Mouse (Mus musculus): ENCODE measurements around the gene Hsd3b5. TPM values are rescaled to one million over a fixed set of nuclear protein-coding genes. Genes with fewer than 3 reads are reported as not detected.
"Not testable (repeated sequence)": the region's sequence is repeated elsewhere in the genome, so short reads cannot be mapped to it uniquely, and the experiment has no call there.

Gene Hsd3b5
- polyA plus RNA-seq (2012; ENCODE audit: insufficient read depth, low replicate concordance): 1.1 TPM in 1 of 2 replicates, not detected in the other

DNA sequence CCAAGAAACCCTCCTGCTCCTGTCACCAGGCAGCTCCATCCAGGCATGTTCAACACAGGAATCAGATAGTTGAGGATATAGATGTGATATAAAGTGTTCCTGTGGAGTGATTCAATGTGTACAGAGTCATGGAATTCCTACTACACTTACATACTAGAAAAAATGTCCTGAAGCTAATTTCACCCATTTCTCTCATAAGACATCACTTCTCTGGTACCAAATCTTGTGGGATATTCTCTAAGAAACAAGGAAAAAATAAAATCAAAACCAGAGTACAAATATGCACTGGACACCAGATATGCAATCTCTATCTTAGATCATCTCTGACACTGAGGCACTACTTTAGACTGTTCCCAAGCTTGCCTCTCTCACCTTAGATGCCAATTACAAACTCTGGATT lies at the start of gene Hsd3b5:
Gene Hsd3b5, minus strand, starts transcription at position 101 of the 400 bp plus-strand sequence.
- no peaks in the 10 kb centered on the region for H3K27me3 ChIP-seq (replicated peaks)
- H3K9me3 ChIP-seq: no peaks in the 10 kb centered on the region
- no peaks in the 10 kb centered on the region for H3K36me3 ChIP-seq (replicated peaks; ENCODE audit: low read length)
- H3K4me3 ChIP-seq (replicated peaks): no peak within 1 kb of the TSS
- no peak for TF ChIP-seq GATA1 (IDR thresholded peaks at IDR 0.05; ENCODE audit: borderline replicate concordance, low read length)
- TF ChIP-seq FLI1 (IDR thresholded peaks at IDR 0.05; ENCODE audit: low read length): no peak
- H3K4me1 ChIP-seq: no peaks in the 10 kb centered on the region

DNA sequence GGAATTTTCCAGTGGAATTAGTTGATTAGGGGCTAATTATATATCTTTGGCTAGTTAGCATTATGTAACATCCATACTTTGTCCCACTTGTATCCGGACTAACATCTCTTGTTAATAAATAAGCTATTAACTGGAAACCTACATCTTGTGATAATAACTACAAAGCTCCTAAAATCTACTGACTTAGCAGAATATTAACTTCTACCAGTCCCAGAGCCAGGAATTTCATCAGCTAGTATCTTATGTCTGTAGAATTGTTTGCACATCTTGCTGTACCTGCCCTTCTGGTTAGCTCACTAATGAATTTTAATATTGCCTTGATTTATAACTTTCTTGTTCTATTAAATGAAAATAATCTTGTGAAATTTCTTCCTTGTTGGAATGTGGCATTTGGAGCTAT lies 5.1 kb upstream of the Hsd3b5 start:
- Histone ChIP-seq H3K4me1 (no peaks in the 10 kb centered on the region), H3K4me3 (replicated peaks) (no peak overlapping the region), H3K27me3 (replicated peaks) (no peaks in the 10 kb centered on the region), H3K36me3 (replicated peaks; ENCODE audit: low read length) (no peaks in the 10 kb centered on the region), H3K9me3 (no peaks in the 10 kb centered on the region)
- TF ChIP-seq GATA1 (IDR thresholded peaks at IDR 0.05; ENCODE audit: borderline replicate concordance, low read length): no peak
- TF ChIP-seq FLI1 (IDR thresholded peaks at IDR 0.05; ENCODE audit: low read length): no peak

DNA sequence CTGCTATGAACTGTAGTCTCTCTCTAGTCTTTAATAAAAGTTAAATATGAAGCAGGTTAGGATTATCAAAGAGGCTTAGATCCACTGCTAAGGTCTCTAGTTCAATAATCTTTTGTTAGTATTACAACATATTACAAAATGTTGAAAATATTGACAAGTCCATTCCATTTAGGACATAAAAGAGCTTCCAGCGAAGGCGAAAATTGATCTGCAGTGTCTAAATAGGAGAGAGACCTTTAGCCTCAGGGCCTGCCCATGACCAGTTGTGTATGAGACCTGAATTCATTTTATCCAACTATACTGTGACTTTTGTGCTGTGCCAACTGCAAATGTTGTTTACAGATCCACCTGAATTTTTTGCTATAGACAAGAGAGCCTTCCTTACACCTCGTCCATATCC lies 419 bp downstream of the Hsd3b5 start:
- H3K4me1 ChIP-seq: no peaks in the 10 kb centered on the region
- no peak overlapping the region for H3K4me3 ChIP-seq (replicated peaks)
- no peaks in the 10 kb centered on the region for H3K27me3 ChIP-seq (replicated peaks)
- H3K9me3 ChIP-seq: no peaks in the 10 kb centered on the region
- no peaks in the 10 kb centered on the region for H3K36me3 ChIP-seq (replicated peaks; ENCODE audit: low read length)
- no peak for TF ChIP-seq FLI1 (IDR thresholded peaks at IDR 0.05; ENCODE audit: low read length)
- TF ChIP-seq GATA1 (IDR thresholded peaks at IDR 0.05; ENCODE audit: borderline replicate concordance, low read length): no peak

DNA sequence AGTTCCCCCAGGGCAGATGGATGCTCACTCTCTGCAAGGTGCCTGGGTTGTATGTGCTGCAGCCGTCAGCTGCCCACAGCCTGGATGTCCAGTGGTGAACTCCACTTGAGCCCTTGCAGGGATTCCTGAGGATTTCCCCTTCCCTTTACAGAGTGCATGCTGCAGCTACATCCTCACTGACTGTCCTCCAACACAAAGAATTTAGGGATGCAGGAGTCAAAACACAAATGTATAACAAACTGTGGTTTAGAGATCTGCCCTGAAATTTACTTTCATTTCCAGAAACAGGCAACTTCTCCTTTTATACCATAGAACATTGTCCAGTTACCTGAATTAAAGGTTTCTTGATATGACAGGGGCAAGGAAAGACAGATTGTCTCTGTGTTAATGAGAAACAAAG lies 13.3 kb downstream of the Hsd3b5 start:
- not testable (repeated sequence) for H3K36me3 ChIP-seq (replicated peaks; ENCODE audit: low read length); H3K4me1 ChIP-seq; H3K27me3 ChIP-seq (replicated peaks); H3K4me3 ChIP-seq (replicated peaks); H3K9me3 ChIP-seq

DNA sequence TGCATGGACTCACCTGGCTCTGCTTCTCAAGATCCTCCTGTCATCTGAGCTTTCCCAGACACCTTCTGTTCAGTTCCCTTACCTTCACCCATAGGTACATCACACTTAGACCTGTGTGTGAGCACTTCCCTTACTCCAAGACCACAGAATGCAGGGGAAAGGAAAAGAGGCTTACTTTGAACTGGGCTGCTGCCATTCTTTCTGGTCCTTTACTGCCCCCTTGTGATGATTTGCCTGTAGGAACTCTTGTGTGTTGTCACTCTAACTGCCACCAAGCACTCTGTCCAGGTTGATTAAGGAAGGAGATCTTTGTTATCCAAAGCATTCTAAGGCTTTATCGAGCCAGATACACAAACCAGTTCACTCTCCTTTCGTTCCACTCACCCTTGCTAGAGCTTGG lies 13.8 kb downstream of the Hsd3b5 start:
- not testable (repeated sequence) for H3K4me1 ChIP-seq; H3K27me3 ChIP-seq (replicated peaks); H3K9me3 ChIP-seq; H3K36me3 ChIP-seq (replicated peaks; ENCODE audit: low read length); H3K4me3 ChIP-seq (replicated peaks)

DNA sequence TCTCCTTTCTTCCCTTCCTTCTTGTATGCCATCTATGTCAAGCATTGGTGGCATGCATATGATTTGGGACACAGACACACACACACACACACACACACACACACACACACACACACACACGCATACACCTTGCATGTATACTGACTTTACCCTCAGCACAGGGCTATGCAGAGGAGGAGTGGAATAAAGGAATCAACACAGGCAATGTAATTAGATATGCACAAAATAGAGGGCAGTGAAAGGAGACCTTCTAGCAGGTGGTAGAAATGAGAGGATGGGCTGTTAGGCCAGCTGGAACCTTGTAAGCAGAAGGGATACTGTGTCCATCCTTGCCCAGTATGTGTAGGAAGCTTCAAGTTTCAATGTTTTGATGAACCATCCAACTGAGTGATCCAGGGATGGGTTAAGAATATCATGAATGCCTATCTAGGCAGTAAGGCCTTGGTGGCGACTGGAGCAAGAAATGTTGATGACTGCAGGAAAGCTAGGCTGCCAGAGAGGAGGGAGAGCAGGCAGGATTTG lies 15.6 kb downstream of the Hsd3b5 start:
- H3K4me3 ChIP-seq (replicated peaks); H3K36me3 ChIP-seq (replicated peaks; ENCODE audit: low read length); H3K9me3 ChIP-seq; H3K27me3 ChIP-seq (replicated peaks); H3K4me1 ChIP-seq: not testable (repeated sequence)

DNA sequence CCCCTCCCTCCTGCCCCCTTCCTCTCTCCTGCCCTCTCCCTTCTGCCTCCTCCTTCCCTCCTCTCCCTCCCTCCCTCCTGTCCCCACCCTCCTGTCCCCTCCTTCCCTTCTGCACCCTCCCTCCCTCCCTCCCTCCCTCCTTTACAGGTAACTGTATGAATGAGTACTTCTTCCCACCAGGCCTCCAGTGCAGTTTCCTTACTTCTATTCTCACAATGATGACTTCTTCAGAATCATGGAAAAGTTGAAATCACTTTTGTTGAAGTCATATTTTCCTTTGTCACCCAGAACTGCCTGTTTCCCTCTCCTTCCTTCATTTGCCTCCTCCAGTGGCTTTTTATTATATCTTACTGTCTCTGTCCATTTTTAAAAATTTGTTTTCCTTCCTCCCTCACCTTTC lies 16.1 kb downstream of the Hsd3b5 start:
- Histone ChIP-seq H3K36me3 (replicated peaks; ENCODE audit: low read length) (no peaks in the 10 kb centered on the region), H3K4me3 (replicated peaks) (no peak overlapping the region), H3K9me3 (peaks cover 5% of the 10 kb centered on the region; the same call in 1 of the 2 replicates), H3K4me1 (no peaks in the 10 kb centered on the region), H3K27me3 (replicated peaks) (no peaks in the 10 kb centered on the region)
- TF ChIP-seq GATA1 (IDR thresholded peaks at IDR 0.05; ENCODE audit: borderline replicate concordance, low read length) (no peak), FLI1 (IDR thresholded peaks at IDR 0.05; ENCODE audit: low read length) (no peak)

DNA sequence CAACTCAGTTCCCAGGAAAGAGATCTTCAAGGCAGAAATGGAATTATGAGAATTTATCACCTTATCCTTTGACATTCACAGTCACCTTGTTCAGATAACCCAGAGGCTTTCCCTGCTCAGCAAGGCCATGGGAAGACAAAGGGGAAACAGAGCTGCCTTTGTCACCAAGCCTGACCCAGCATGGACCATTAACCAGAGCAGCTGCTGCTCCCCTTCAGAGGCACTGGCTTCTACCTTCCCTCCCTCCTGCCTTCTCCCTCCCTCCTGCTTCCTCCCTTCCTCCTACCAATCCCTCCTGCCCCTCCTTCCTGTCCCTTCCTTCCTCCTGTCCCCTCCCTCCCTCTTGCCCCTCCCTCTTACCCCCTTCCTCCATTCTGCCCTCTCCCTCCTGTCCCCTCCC lies 16.5 kb downstream of the Hsd3b5 start:
- H3K9me3 ChIP-seq; H3K4me3 ChIP-seq (replicated peaks): not testable (repeated sequence)

DNA sequence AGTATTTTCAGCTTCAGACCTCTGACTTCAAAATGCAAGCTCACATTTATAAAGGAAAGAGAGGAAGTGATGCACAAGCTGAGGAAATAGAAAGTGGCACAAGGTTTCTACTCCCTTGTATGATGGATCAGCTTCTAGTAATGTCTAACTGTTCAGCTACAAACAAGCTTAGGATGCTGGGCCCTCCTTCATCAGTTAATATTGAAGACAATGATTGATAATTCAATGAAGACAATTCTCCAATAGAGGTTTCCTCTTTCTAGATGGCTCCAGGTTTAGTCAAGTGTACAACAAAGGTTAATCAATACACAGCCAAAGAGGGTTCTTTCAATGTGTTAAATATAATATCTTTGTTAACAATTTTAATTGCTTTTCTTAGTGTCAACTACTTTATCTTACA lies 41.3 kb downstream of the Hsd3b5 start, which contains the start of gene Gm10681:
Gene Gm10681, minus strand, starts transcription at position 101 of the 400 bp plus-strand sequence.
- TF ChIP-seq FLI1 (IDR thresholded peaks at IDR 0.05; ENCODE audit: low read length): no peak
- no peak for TF ChIP-seq GATA1 (IDR thresholded peaks at IDR 0.05; ENCODE audit: borderline replicate concordance, low read length)
- H3K36me3 ChIP-seq (replicated peaks; ENCODE audit: low read length): no peaks in the 10 kb centered on the region
- H3K4me3 ChIP-seq (replicated peaks): no peak within 1 kb of the TSS
- H3K27me3 ChIP-seq (replicated peaks): no peaks in the 10 kb centered on the region
- H3K9me3 ChIP-seq: no peaks in the 10 kb centered on the region
- H3K4me1 ChIP-seq: no peaks in the 10 kb centered on the region

More for the DNA sequence above, 16.5 kb downstream of the Hsd3b5 start:
- not testable (repeated sequence) for H3K4me1 ChIP-seq; H3K27me3 ChIP-seq (replicated peaks); H3K36me3 ChIP-seq (replicated peaks; ENCODE audit: low read length)

DNA sequence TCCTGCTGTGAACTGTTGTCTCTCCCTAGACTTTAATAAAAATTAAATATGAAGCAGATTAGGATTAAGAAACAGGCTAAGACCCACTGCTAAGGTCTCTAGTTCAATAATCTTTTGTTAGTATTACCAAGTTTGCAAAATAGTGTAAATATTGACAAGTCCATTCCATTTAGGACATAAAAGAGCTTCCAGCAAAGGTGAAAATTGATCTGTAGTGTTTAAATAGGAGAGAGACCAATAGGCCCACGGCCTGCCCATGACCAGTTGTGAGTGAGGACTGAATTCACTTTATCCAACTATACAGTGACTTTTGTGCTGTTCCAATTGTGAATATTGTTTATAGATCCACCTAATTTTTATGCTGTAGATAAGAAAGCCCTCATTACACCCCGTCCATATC lies 42.3 kb downstream of the Hsd3b5 start:
- H3K9me3 ChIP-seq: no peaks in the 10 kb centered on the region
- no peaks in the 10 kb centered on the region for H3K4me1 ChIP-seq

DNA sequence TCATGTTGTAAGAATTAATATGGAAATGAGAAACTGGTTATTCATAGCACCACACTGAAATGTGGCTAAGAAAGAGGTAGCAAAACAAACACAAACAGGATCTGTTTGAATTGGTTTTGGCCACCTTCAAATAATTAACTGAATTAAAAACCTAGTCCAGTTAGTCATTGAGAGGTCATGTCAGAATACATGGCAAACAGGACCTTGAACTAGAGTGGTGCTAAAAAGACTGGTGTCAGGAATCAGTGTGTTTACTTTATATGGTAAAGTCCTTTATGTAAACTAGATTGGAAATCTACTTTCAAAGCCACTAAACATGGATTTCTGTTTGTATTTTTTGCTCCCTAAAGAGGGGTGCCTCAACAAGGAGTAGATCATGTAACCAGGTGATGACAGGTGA lies 47.4 kb downstream of the Hsd3b5 start:
- H3K4me3 ChIP-seq (replicated peaks); H3K9me3 ChIP-seq; H3K27me3 ChIP-seq (replicated peaks); H3K4me1 ChIP-seq; H3K36me3 ChIP-seq (replicated peaks; ENCODE audit: low read length): not testable (repeated sequence)

More for the DNA sequence above, 42.3 kb downstream of the Hsd3b5 start:
- Histone ChIP-seq H3K27me3 (replicated peaks) (no peaks in the 10 kb centered on the region), H3K36me3 (replicated peaks; ENCODE audit: low read length) (no peaks in the 10 kb centered on the region), H3K4me3 (replicated peaks) (no peak overlapping the region)
- no peak for TF ChIP-seq GATA1 (IDR thresholded peaks at IDR 0.05; ENCODE audit: borderline replicate concordance, low read length)

DNA sequence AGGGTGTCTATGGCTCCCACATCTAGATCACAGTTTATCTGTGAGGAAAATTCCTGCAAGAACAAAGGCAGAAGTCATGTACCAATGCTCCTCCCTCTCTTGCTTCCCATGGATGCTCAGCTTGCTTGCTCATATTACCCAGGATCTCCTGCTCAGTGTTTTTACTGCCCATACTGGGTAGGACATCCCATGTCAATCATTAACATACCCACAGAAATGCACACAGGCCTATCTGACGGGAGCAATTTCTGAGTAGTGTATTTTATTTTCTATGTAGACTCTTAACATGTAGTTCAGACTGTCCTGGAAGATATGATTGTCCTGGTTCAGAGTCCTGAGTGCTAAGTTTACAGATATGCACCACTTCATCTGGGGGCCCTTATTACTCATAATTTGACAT lies 47.9 kb downstream of the Hsd3b5 start:
- H3K4me3 ChIP-seq (replicated peaks); H3K27me3 ChIP-seq (replicated peaks); H3K9me3 ChIP-seq; H3K4me1 ChIP-seq; H3K36me3 ChIP-seq (replicated peaks; ENCODE audit: low read length): not testable (repeated sequence)

DNA sequence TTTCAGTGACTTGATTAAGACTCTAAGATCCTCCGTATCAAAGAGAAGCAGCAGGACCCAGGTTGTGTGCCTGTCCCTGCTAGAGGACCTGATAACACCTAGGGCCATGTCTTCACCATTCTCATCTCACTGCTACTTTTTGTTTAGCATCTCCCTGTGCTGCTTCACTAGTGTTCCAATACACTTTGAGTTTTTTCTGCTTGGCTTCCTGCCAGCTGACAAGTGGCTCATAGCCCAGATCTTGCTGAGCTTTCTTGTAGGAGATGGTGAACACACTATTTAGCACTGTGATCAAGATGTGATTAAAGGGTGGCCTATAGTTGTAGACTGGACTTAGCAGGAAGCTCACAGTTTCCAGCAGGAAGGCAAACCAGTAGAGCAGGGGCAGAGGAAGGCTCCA lies 49.0 kb downstream of the Hsd3b5 start:
- H3K9me3 ChIP-seq; H3K4me1 ChIP-seq; H3K4me3 ChIP-seq (replicated peaks); H3K36me3 ChIP-seq (replicated peaks; ENCODE audit: low read length); H3K27me3 ChIP-seq (replicated peaks): not testable (repeated sequence)

Data from megakaryocyte, embryonic 14.5 days (primary cell).